Mouse (Mus musculus) liver, postnatal 0 days (tissue): ENCODE results near the gene Usp20. TPM values are rescaled to one million over a fixed set of nuclear protein-coding genes. Genes with fewer than 3 reads are reported as not detected.

ENCODE experiments used
- ATAC-seq: fragments of 200-750 bp; cut with Nextera tagmentation; 2 replicates; pipeline ENCODE4 v1.8.0; 2017; ENCODE audit warnings: mild to moderate bottlenecking, moderate library complexity
- DNase-seq: peaks from one replicate; pipeline ENCODE4 v3.0.0-alpha.2; 2016
- H3K27ac ChIP-seq: fragments of 300-500 bp; sonication (generic); 2 replicates; pipeline ENCODE4 v1.5.1; 2014; ENCODE audit warnings: antibody characterized with exemption, moderate library complexity, mild to moderate bottlenecking, low read depth
- H3K27me3 ChIP-seq: fragments of 300-500 bp; sonication (generic); 2 replicates; pipeline ENCODE4 v1.6.1; 2014; ENCODE audit warnings: low read length, control low read depth, mixed read lengths; ENCODE audit not compliant: insufficient read depth
- H3K36me3 ChIP-seq: fragments of 300-500 bp; sonication (generic); replicated peaks from 2 replicates; pipeline ENCODE4 v1.6.1; 2014; ENCODE audit warnings: mild to moderate bottlenecking, control low read depth, low read length, moderate library complexity, mixed read lengths; ENCODE audit not compliant: insufficient read depth
- H3K4me1 ChIP-seq: fragments of 300-500 bp; sonication (generic); 2 replicates; pipeline ENCODE4 v1.6.1; 2014; ENCODE audit warnings: antibody characterized with exemption, mild to moderate bottlenecking, control low read depth; ENCODE audit not compliant: insufficient read depth
- H3K4me2 ChIP-seq: fragments of 300-500 bp; sonication (generic); 2 replicates; pipeline ENCODE4 v1.6.1; 2014; ENCODE audit warnings: low read depth, mild to moderate bottlenecking, low read length, moderate library complexity, mixed read lengths
- H3K4me3 ChIP-seq: fragments of 300-500 bp; sonication (generic); 2 replicates; pipeline ENCODE4 v1.5.1; 2014; ENCODE audit warnings: low read depth, low read length
- H3K9ac ChIP-seq: fragments of 300-500 bp; sonication (generic); replicated peaks from 2 replicates; pipeline ENCODE4 v1.6.1; 2014; ENCODE audit warnings: mild to moderate bottlenecking, moderate library complexity
- H3K9me3 ChIP-seq: fragments of 300-500 bp; sonication (generic); 2 replicates; pipeline ENCODE4 v1.6.1; 2016; ENCODE audit warnings: mild to moderate bottlenecking, control low read depth, low read length, mixed read lengths
- CTCF ChIP-seq: sonication (generic); IDR thresholded peaks from 2 replicates; pipeline ENCODE4 v1.5.1; 2016; ENCODE audit warnings: antibody characterized with exemption, low read depth
- EP300 ChIP-seq: IDR thresholded peaks from 2 replicates; pipeline ENCODE4 v1.6.1; 2016; ENCODE audit warnings: antibody characterized with exemption, low read depth, mild to moderate bottlenecking
- WGBS: fragments of 180-500 bp; shearing (Covaris S2); extraction: QIAGEN DNeasy Blood & Tissue Kit; methylation state at CpG from one replicate; pipeline ENCODE4 v1.1.7; 2014; ENCODE audit not compliant: insufficient replicate concordance; 5-methylcytosine and 5-hydroxymethylcytosine counted together
- polyA plus RNA-seq: library from polyadenylated mRNA; unstranded; fragments of >200 nt; fragmentation: Nextera tagmentation; extraction: Ambion mirVana; gene quantifications from 2 replicates; pipeline ENCODE4 v1.2.1, GENCODE M21; 2015

Usp20 gene
- polyA plus RNA-seq, 1 experiment from 2014 or later = 3.5 TPM

DNA sequence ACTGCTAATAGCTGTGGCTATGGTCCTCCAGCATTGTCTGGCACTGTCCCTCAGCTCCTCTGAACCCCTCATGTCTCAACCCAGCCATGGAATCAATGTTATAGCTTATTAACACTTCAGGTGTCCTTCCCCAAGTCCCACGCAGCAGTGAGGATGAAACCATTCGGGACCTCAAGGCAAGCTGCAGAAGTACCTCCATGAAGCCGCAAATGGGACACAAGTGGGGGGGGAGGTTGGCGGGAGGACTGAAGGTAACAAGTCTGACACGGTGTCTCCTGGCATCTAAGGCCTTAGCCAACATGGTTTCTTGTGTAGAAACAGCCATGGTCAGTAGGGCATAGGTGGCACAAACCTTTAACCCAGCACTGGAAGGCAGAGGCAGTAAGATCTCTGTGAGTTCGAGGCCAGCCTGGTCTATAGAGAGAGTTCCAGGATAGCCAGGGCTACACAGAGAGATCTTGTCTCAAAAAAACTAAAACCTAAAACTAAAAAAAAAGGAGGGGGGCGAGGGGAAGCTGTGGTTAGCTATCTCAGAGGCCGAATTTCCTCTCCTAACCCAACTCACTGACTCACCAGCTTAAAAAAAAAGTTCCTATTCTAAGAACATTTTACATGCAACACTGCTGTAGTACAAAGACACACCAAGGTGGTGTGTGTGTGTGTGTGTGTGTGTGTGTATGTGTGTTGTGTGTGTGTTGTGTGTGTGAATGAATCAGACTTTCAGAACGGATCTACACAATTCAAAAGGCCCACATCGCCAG, 80.0 kb downstream of the Usp20 start:
- no peak for DNase-seq
- ATAC-seq = peak; percentile 48
- Histone ChIP-seq H3K4me2 (peak overlapping the region; percentile 58), H3K4me1 (peaks cover 8% of the 10 kb centered on the region; the same call in 1 of the 2 replicates), H3K27me3 (no peaks in the 10 kb centered on the region), H3K9me3 (no peaks in the 10 kb centered on the region), H3K9ac (no peak overlapping the region), H3K36me3 (peaks cover 6% of the 10 kb centered on the region), H3K27ac (peak overlapping the region; percentile 31), H3K4me3 (no peak overlapping the region)
- 44% methylated on average over 10 of the region's 10 CpGs for WGBS
- TF ChIP-seq EP300 (0 out of 2 replicates have a peak, but pooled peaks have one; percentile 32), CTCF (no peak)

- ATAC-seq = no peak
Measured at GRCm38 (mm10) chr2:31066019-31066789, 84.1 kb downstream of the Usp20 start.

GRCm38 (mm10) chr2:31067059-31067595, 85.0 kb downstream of the Usp20 start:
- Histone ChIP-seq H3K27ac (no peak overlapping the region), H3K36me3 (no peaks in the 10 kb centered on the region), H3K9ac (no peak overlapping the region), H3K27me3 (no peaks in the 10 kb centered on the region), H3K4me3 (no peak overlapping the region), H3K4me1 (0 out of 2 replicates have a peak, but pooled peaks cover 8% of the 10 kb centered on the region), H3K9me3 (no peaks in the 10 kb centered on the region), H3K4me2 (no peak overlapping the region)
- TF ChIP-seq EP300 = no peak
- TF ChIP-seq CTCF = no peak
- ATAC-seq (no peak), DNase-seq (no peak)
- 89% methylated on average over 13 of the region's 13 CpGs for WGBS

More at GRCm38 (mm10) chr2:31066019-31066789, 84.1 kb downstream of the Usp20 start:
- TF ChIP-seq CTCF = no peak
- no peak for TF ChIP-seq EP300
- H3K9me3 ChIP-seq = no peaks in the 10 kb centered on the region
- H3K36me3 ChIP-seq = no peaks in the 10 kb centered on the region
- no peak overlapping the region for H3K4me2 ChIP-seq
- no peak overlapping the region for H3K9ac ChIP-seq
- no peak overlapping the region for H3K4me3 ChIP-seq
- peaks cover 15% of the 10 kb centered on the region; the same call in 1 of the 2 replicates for H3K4me1 ChIP-seq
- WGBS = 79% methylated on average over 11 of the region's 11 CpGs
- DNase-seq = no peak
- no peak overlapping the region for H3K27ac ChIP-seq
- H3K27me3 ChIP-seq = no peaks in the 10 kb centered on the region

DNA sequence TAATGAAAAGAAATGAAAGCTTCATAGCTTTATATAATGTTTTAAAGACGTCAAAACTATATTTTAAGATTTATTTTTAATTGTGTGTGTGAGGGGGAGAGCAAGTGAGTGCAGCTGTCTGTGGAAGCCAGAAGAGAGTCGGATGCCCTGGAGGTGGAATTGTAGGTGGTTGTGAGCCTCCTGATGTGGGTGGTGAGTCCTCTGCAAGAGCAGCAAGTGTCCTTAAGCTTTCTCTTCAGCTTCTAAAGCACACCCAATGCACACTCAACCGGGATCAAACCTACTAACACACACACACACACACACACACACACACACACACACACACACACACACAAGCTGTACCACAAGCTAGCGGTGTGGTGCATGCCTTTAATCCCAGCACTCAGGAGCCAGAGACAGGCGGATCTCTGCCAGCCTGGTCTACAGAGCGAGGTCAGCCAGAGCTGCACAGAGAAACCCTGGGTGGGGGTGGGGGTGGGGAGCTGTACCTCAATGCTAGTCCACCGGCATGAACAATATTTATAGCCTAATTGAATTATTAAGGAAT, 85.7 kb downstream of the Usp20 start:
- no peak for ATAC-seq
- TF ChIP-seq EP300 (no peak), CTCF (no peak)
- WGBS = 75% methylated on average over 7 of the region's 7 CpGs

GRCm38 (mm10) chr2:31068246-31069113, 86.4 kb downstream of the Usp20 start:
- ATAC-seq (peak; percentile 44; the same call in 1 of the 2 replicates), DNase-seq (no peak)
- no peak overlapping the region for H3K4me2 ChIP-seq
- TF ChIP-seq CTCF = no peak
- no peak for TF ChIP-seq EP300
- no peaks in the 10 kb centered on the region for H3K27me3 ChIP-seq
- no peaks in the 10 kb centered on the region for H3K9me3 ChIP-seq
- H3K27ac ChIP-seq = peak overlapping the region; percentile 40
- no peak overlapping the region for H3K4me3 ChIP-seq
- no peaks in the 10 kb centered on the region for H3K36me3 ChIP-seq
- H3K4me1 ChIP-seq = 0 out of 2 replicates have a peak, but pooled peaks cover 8% of the 10 kb centered on the region
- WGBS = 55% methylated on average over 13 of the region's 13 CpGs
- H3K9ac ChIP-seq = no peak overlapping the region

More for the DNA sequence above, 85.7 kb downstream of the Usp20 start:
- H3K4me1 ChIP-seq = 0 out of 2 replicates have a peak, but pooled peaks cover 8% of the 10 kb centered on the region
- no peaks in the 10 kb centered on the region for H3K36me3 ChIP-seq
- no peak overlapping the region for H3K4me2 ChIP-seq
- no peaks in the 10 kb centered on the region for H3K27me3 ChIP-seq
- no peak overlapping the region for H3K9ac ChIP-seq
- no peak overlapping the region for H3K4me3 ChIP-seq
- no peak overlapping the region for H3K27ac ChIP-seq
- H3K9me3 ChIP-seq = no peaks in the 10 kb centered on the region
- DNase-seq = no peak
